Mouse (Mus musculus) 416B (cell line): ENCODE measurements around the gene Pltp.
A peak's percentile ranks its signal among the peaks of the same experiment; 100 is the strongest.

Experiments used
- DNase-seq: peaks from one replicate; pipeline ENCODE4 v3.0.0; 2011; ENCODE audit warnings: low read depth

The Pltp gene

DNA sequence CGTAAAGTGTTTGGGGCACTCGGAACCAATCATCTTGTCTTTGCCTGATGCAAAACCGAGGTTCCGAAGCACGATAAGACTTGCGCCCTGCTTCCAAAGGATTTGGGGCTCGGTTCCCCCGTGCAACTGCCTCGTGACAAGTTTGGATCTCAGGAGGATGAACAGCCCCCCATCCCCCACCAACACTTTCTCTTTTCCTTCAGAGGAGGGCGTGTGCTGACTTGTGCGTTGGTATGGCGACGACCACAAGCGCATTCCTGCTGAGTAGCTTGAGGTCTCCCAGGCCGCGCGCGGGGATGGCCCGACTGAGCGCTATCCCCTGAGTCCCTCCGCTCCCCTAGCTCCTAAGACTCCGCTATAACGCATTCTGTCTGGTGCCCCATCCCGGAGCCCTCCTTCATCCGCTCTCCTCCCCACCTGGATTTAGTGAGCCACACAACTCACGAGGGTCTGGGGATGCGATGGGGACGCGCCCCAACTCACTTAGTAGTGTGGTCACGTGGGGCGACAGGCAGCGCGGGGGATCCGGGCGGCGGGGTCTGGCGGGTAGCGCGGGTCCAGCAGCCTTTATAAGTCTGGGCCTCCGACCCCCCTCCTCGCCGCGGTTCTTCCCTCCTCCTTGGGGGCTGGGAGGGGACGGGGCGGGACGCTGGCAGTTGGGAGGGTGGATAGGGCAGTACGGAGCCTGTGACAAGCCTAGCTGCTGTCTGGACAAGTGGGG lies at the start of gene Pltp:
Pltp (minus strand) TSS at position 611 of the 721 bp plus-strand sequence.
- DNase-seq, result no peak

DNA sequence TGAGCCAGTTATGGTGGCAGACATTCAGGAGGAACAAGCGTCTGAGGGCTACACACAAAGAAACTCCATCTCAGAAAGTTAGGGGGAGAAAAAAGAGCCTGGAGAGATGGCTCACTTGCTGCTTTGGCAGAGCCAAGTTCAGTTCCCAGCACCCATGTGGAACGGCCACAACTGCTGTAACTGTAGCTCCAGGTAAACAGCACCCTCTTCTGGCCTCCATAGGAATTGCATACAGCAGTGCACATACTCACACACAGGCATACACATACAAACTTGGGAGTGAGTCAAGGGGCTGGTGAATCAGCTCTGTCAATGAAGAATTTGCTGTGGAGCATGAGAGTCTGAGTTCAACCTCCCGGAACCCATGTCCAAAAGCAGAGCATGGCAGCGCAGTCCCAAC lies 48.6 kb upstream of the Pltp start:
- DNase-seq, result no peak

- DNase-seq, result no peak
Measured at GRCm38 (mm10) chr2:164903496-164903895, 46.0 kb upstream of the Pltp start.

DNA sequence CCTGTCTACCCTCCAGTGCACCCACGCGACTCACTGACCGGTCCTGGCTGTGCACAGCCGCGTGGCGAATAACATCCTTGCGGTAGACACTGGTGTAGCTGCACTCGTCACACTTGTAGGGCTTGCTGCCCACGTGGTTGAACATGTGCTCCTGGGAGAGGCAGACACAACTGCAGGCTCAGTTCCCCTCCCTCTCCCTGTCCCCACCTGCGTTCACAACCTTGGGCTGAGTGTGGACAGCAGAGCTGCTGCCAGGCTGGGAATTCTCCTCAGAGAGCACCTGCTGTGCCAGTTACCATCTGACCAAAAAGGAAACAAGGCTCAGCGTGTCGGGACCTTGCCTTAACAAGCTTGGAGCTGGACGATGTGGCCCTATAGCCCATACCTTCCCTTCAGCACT lies 43.9 kb upstream of the Pltp start:
- no peak for DNase-seq

DNA sequence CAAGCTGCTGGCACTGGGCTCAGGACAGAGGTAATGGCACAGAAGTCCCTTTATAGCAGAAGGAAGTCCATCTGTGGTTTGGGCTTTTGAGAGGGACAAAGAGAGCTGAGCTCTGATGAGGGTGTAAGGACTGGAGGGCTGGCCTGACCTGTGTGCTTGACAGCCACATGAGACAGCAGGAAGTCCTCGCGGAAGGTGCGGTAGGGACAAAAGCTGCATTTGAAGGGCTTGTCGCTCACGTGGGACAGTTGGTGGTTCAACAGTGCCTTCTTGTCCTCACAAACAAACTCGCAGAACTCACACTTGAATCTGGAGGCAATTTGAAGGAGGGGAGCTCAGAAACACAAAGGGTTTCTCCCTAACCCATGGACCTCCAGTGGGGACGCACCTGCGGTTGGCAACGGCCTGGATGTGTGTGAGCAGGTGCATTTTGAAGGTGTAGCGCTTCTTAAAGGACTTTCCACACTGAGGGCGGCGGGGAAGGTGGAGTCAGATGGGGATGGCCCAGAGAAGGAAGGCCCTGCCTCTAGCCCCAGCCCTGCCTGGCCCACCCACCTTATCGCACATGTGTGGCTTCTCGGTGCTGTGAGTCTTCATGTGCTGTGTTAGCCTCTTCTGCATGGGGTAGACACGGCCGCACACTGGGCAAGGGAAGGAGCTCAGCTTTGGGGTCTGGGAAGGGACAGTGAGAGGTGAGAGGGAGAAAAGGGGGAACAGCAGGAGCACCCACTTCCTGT lies 42.4 kb upstream of the Pltp start:
- no peak for DNase-seq

GRCm38 (mm10) chr2:164899034-164899433 lies 41.5 kb upstream of the Pltp start:
- DNase-seq, result no peak

DNA sequence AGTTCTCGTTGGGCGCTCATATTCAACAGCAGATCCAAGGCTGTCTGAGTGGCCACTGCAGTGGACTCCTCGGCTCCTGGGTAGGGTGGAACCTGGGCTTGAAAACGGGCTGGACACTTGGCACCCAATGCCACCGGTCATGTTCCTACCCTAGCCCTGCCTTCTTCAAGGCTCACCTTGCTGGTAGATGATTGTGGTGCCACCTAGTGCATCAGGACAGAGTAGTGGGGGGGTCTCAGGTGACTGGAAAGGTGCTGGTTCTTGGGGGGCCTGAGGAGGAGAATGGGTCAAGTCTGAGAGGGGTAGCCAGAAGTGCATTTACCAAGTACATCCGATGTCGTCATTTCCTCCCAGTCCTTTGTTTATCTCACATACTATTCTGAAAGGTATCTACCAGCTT lies 40.5 kb upstream of the Pltp start:
- no peak for DNase-seq

DNA sequence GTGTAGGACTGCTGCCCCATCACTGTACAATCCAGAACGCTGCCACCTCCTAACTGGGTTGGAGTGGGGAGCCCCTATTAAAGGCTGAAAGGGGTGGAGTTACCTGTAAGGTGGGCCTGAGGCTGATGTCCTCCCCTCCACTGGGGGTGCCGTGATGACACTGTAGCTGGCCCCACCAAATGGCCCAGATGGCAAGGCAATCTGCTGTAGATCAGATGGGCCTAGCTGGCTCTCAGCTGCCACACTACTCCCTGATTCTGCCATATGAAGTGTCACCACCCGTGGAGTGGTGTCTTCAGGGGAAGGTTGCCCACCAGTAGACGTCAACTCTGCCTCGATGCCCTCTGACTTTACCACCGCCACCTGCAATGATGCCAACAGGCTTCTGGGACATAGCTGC lies 38.4 kb upstream of the Pltp start:
- no peak for DNase-seq

GRCm38 (mm10) chr2:164894644-164895043 lies 37.1 kb upstream of the Pltp start:
- DNase-seq, result no peak

GRCm38 (mm10) chr2:164894048-164894447 lies 36.5 kb upstream of the Pltp start:
- DNase-seq, result no peak

- no peak for DNase-seq
Measured at GRCm38 (mm10) chr2:164892696-164893216, 35.2 kb upstream of the Pltp start.

GRCm38 (mm10) chr2:164891908-164892695 lies 34.6 kb upstream of the Pltp start:
- no peak for DNase-seq

DNA sequence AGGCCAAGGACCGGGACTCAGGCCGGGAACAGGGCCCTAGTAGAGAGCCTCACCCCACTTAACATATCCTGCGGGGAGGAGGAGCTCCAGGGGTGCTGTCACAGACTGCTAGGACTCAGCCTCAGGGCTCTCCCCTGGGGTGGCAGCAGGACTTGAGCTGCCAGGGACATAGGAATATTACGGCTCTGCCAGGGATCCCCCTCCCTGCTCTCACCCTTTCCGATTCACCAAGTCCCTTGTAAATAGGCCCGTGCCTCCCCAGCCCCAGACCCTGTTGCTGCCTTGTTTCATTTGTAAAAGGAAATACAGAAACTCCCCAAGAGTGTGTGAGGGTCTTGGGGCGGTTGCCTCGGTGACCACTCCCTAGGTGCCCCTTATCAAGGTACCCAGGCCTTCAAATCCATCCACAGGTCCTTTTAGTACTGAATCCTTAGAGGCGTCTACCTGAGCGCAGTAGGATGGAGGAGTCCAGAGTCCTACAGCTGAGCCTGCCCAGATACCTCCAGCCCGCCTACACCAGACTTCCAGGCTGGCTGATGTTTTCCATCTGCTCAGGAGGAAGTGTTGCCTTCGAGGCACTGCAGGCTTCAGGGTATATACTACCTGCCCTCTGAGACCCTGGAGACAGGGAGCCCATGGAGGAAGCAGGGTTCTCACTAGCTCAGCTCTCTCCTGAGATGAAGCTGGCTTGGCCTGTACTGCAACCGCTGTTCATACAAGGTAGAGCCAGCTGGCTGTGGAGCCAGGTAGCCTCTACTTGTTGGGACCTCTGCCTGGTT lies 33.7 kb upstream of the Pltp start:
- DNase-seq, result no peak

DNA sequence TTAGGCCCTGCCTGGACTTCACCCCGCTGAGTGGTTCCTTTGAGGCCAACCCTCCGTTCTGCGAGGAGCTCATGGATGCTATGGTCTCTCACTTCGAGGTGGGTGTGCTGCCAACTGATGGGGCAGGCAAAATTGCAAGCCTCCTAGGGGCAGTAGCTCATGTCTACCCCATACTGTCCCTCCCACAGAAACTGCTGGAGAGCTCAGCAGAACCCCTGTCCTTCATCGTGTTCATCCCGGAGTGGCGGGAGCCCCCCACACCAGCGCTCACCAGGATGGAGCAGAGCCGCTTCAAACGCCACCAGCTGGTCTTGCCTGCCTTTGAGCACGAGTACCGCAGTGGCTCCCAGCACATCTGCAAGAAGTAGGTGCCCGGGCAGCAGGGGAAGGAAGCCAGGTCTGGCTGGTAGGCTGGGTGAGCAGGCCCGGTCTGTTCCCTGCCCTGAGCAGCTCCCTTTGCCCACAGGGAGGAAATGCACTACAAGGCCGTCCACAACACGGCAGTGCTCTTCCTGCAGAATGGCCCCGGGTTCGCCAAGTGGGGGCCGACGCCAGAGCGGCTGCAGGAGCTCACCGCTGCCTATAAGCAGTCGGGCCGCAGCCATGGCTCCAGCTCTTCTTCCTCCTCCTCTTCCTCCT lies 33.0 kb upstream of the Pltp start:
- no peak for DNase-seq

DNA sequence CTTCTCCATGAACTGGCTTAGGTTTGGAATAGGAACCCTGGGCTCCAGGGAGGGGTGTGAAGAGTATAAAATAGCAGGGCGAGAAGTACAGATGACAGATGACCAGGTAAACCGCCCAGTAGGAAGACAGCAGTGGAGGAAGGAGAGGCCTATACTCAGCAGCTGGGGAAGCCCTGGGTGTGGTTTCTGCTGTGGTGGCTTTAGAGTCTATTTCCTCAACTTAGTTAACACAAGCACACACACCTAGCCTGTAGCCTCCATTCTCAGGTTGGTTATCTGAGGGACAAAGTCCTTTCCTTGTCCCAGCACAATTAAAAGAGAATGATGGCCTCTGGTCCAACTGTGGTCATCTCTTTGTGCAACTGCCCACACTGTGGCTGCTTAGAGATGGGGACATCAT lies 32.4 kb upstream of the Pltp start:
- no peak for DNase-seq

- DNase-seq, result no peak
Measured at GRCm38 (mm10) chr2:164888996-164889395, 31.5 kb upstream of the Pltp start.

- DNase-seq, result no peak
Measured at GRCm38 (mm10) chr2:164886617-164887016, 29.1 kb upstream of the Pltp start.

DNA sequence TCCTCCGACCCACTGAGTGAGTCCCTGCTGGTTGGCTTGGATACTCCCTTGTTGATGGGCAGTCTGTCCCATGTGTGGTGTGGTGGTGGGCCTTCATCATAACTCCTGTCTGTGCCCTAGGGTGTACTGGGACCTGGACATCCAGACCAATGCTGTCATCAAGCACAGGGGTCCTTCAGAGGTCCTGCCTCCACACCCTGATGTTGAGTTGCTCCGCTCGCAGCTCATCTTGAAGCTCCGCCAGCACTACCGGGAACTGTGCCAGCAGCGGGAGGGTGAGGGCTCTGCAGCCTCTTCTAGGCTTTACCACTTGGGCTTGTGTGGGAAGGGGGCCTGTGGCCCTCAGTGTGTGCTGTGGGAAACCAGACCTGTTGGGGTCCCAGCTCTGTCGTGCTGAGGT lies 28.3 kb upstream of the Pltp start:
- DNase-seq, result no peak

GRCm38 (mm10) chr2:164882619-164883018 lies 25.1 kb upstream of the Pltp start:
- no peak for DNase-seq

DNA sequence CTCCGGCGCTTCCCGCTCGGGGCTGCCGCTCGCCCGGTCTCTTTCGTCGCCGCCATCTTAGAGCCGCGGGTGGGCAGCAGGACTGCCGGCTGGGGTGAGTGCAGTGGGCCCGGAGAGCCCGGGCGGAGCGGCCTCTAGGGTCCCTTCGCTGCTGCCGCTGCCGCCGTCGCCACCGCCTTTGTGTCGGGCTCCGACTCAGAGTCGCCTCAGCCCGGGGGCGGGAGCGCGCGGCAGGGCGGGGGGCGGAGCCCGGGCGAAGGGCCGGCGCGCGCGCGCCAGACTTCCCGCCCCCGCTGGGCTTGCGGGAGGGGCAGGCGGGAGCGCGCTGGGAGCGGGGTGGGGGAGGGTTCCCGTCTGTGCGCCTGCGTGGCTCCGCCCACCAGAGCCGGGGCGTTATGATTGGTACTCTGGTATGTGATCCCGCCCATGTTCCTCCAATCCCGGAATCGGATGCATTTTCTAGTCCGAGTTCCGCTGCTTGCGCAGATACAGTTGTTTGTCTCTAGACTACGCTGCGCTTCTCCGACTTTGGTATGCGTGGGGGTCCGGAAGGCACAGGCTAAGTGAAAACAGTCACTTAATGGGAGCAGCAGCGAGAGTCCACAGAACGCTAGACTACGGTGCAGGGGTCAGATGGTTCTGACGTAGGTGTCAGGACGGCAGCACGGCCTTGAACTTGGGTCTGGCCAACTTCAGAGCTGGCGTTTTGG lies 22.2 kb upstream of the Pltp start:
- DNase-seq, result peak; percentile 97

GRCm38 (mm10) chr2:164879228-164879567 lies 21.7 kb upstream of the Pltp start, which contains the start of gene Pcif1:
Pcif1 (plus strand) TSS chr2:164879304.
- peak; percentile 92 for DNase-seq
